Mouse (Mus musculus) liver, adult 2 months (tissue): ENCODE data around the gene Dnajc21.

Experiments used
- CTCF ChIP-seq: fragments of 200-500 bp; IDR thresholded peaks from 2 replicates; pipeline ENCODE4 v1.5.1; 2011; ENCODE audit warnings: low read depth, low read length, control low read depth
- POLR2A ChIP-seq: fragments of 200-500 bp; IDR thresholded peaks from 2 replicates; pipeline ENCODE4 v1.6.1; 2011; ENCODE audit warnings: low read length, control low read depth; ENCODE audit not compliant: insufficient read depth; ENCODE audit errors: extremely low read depth

- TF ChIP-seq POLR2A (no peak), CTCF (no peak)
Measured at GRCm38 (mm10) chr15:10500035-10500434, 29.7 kb upstream of the Dnajc21 start.
